Mouse (Mus musculus) hindbrain, embryonic 14.5 days (tissue): ENCODE data around the gene Efcab12. TPM values are rescaled to one million over a fixed set of nuclear protein-coding genes. Genes with fewer than 3 reads are reported as not detected.

Experiments
- ATAC-seq: fragments of 200-750 bp; cut with Nextera tagmentation; 2 replicates; pipeline ENCODE4 v1.8.0; 2017; ENCODE audit warnings: moderate number of reproducible peaks, mild to moderate bottlenecking, moderate TSS enrichment, moderate library complexity; ENCODE audit not compliant: low FRiP score
- DNase-seq: peaks from one replicate; pipeline ENCODE4 v3.0.0-alpha.2; 2015; ENCODE audit warnings: low spot score
- H3K27ac ChIP-seq: fragments of 300-500 bp; sonication (generic); 2 replicates; pipeline ENCODE4 v1.5.1; 2014; ENCODE audit warnings: mild to moderate bottlenecking, moderate library complexity
- H3K27me3 ChIP-seq: fragments of 300-500 bp; sonication (generic); 2 replicates; pipeline ENCODE4 v1.6.1; 2014; ENCODE audit warnings: mild to moderate bottlenecking, low read length, mixed read lengths; ENCODE audit not compliant: control insufficient read depth, insufficient read depth
- H3K36me3 ChIP-seq: fragments of 300-500 bp; sonication (generic); replicated peaks from 2 replicates; pipeline ENCODE4 v1.6.1; 2014; ENCODE audit not compliant: control insufficient read depth, insufficient read depth
- H3K4me1 ChIP-seq: fragments of 300-500 bp; sonication (generic); replicated peaks from 2 replicates; pipeline ENCODE4 v1.6.1; 2014; ENCODE audit warnings: antibody characterized with exemption, low read length, mixed read lengths; ENCODE audit not compliant: control insufficient read depth, insufficient read depth
- H3K4me2 ChIP-seq: fragments of 300-500 bp; sonication (generic); replicated peaks from 2 replicates; pipeline ENCODE4 v1.6.1; 2014; ENCODE audit warnings: mild to moderate bottlenecking, moderate library complexity
- H3K4me3 ChIP-seq: fragments of 300-500 bp; sonication (generic); replicated peaks from 2 replicates; pipeline ENCODE4 v1.5.1; 2014; ENCODE audit warnings: mild to moderate bottlenecking, low read length
- H3K9ac ChIP-seq: fragments of 300-500 bp; sonication (generic); 2 replicates; pipeline ENCODE4 v1.6.1; 2014
- H3K9me3 ChIP-seq: fragments of 300-500 bp; sonication (generic); 2 replicates; pipeline ENCODE4 v1.6.1; 2016; ENCODE audit warnings: low read length; ENCODE audit not compliant: control insufficient read depth
- WGBS: fragments of 180-500 bp; shearing (Covaris S2); extraction: QIAGEN DNeasy Blood & Tissue Kit; methylation state at CpG from one replicate; pipeline ENCODE4 v1.1.7; 2014; 5-methylcytosine and 5-hydroxymethylcytosine counted together
- polyA plus RNA-seq: library from polyadenylated mRNA; unstranded; fragments of >200 nt; fragmentation: Nextera tagmentation; extraction: Ambion mirVana; gene quantifications from 2 replicates; pipeline ENCODE4 v1.2.1, GENCODE M21; 2014

The Efcab12 gene
- polyA plus RNA-seq, 1 experiment from 2014 or later, result 3.1 TPM

DNA sequence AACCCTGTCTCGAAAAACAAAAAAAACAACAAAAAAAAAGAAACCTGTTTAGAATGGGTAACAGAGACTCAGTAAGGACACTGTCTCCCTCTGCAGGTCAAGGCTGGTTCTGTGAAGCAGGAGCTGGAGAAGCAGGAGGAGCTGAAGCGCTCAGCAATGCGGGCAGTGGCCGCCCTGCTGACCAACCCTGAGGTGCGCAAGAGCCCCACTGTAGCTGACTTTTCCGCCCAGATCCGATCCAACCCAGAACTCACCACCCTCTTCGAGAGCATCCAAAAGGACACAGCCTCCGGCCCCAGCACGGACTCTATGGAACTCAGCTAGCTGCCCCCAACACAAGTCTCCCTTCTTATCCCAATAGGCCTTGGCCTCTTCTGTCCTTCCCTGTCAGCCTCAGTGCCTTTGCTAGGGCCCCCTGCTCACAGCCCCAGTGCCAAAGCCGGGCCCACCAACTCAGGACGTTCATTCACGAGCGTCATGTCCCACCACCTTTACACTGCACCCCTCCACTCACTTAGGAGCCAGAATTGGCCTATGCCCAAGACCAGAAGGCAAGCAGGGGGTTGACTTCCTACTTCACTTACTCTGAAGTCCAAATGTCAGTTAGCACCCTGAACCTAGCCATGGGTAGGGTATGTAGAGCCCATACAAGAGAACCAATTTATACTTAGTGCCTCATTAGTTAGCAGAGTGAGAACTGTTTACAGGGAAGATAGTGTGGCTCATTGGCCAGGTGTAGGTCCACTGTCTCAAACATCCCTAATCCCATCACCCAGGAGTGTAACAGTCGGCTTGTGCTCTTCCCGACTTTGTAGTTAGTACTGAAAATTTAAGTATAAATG is 34.5 kb downstream of the Efcab12 start:
- H3K4me1 ChIP-seq, result peaks cover 21% of the 10 kb centered on the region
- H3K9ac ChIP-seq, result no peak overlapping the region
- no peak; the same call in 1 of the 2 replicates for ATAC-seq
- no peak overlapping the region for H3K4me2 ChIP-seq
- WGBS, result 45% methylated on average over 16 of the region's 16 CpGs
- peak; percentile 69 for DNase-seq
- no peak overlapping the region for H3K4me3 ChIP-seq
- H3K36me3 ChIP-seq, result peaks cover 86% of the 10 kb centered on the region
- H3K27ac ChIP-seq, result no peak overlapping the region
- no peaks in the 10 kb centered on the region for H3K27me3 ChIP-seq
- H3K9me3 ChIP-seq, result no peaks in the 10 kb centered on the region

- peaks cover 13% of the 10 kb centered on the region for H3K4me1 ChIP-seq
- no peak overlapping the region for H3K4me2 ChIP-seq
- H3K36me3 ChIP-seq, result peaks cover 100% of the 10 kb centered on the region
- DNase-seq (no peak), ATAC-seq (no peak)
- no peak overlapping the region for H3K4me3 ChIP-seq
- H3K27ac ChIP-seq, result no peak overlapping the region
- H3K27me3 ChIP-seq, result no peaks in the 10 kb centered on the region
- WGBS, result 93% methylated on average over 3 of the region's 3 CpGs
- H3K9me3 ChIP-seq, result no peaks in the 10 kb centered on the region
- H3K9ac ChIP-seq, result no peak overlapping the region
Measured at GRCm38 (mm10) chr6:115801811-115802210, 36.4 kb downstream of the Efcab12 start.

- H3K27me3 ChIP-seq, result no peaks in the 10 kb centered on the region
- H3K36me3 ChIP-seq, result peaks cover 96% of the 10 kb centered on the region
- H3K9ac ChIP-seq, result no peak overlapping the region
- WGBS, result 87% methylated on average over 21 of the region's 21 CpGs
- no peak overlapping the region for H3K27ac ChIP-seq
- H3K4me3 ChIP-seq, result no peak overlapping the region
- H3K4me2 ChIP-seq, result no peak overlapping the region
- no peaks in the 10 kb centered on the region for H3K9me3 ChIP-seq
- DNase-seq, result no peak
- H3K4me1 ChIP-seq, result no peaks in the 10 kb centered on the region
- ATAC-seq, result no peak
Measured at GRCm38 (mm10) chr6:115792691-115793215, 45.5 kb downstream of the Efcab12 start.

DNA sequence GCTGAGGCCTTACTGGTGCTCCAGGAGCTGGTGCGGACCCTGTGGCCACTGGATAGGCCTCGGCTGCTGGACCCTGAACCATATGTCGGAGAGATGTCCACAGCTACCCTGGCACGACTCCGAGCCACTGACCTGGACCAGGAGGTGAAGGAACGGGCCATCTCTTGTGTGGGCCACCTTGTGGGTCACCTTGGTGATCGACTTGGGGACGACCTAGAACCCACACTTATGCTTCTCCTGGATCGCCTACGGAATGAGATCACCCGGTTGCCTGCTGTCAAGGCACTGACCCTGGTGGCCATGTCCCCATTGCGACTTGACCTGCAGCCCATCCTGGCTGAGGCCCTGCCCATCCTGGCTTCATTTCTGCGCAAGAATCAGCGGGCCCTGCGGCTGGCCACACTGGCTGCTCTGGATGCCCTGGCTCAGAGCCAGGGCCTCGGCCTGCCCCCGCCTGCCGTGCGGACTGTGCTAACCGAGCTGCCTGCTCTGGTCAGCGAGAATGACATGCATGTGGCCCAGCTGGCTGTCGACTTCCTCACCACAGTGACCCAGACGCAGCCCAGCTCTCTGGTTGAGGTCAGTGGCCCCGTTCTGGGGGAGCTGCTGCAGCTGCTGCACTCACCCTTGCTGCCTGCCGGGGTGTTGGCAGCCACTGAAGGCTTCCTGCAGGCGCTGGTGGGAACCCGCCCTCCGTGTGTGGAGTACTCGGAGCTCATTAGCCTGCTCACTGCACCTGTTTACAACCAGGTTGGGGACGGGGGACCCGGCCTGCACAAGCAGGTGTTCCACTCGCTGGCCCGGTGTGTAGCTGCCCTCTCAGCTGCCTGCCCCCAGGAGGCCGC is 46.1 kb downstream of the Efcab12 start:
- no peak overlapping the region for H3K27ac ChIP-seq
- no peaks in the 10 kb centered on the region for H3K4me1 ChIP-seq
- H3K4me2 ChIP-seq, result no peak overlapping the region
- no peak overlapping the region for H3K9ac ChIP-seq
- H3K9me3 ChIP-seq, result no peaks in the 10 kb centered on the region
- WGBS, result 86% methylated on average over 34 of the region's 34 CpGs
- H3K36me3 ChIP-seq, result peaks cover 95% of the 10 kb centered on the region
- ATAC-seq (no peak), DNase-seq (no peak)
- no peak overlapping the region for H3K4me3 ChIP-seq
- H3K27me3 ChIP-seq, result no peaks in the 10 kb centered on the region

DNA sequence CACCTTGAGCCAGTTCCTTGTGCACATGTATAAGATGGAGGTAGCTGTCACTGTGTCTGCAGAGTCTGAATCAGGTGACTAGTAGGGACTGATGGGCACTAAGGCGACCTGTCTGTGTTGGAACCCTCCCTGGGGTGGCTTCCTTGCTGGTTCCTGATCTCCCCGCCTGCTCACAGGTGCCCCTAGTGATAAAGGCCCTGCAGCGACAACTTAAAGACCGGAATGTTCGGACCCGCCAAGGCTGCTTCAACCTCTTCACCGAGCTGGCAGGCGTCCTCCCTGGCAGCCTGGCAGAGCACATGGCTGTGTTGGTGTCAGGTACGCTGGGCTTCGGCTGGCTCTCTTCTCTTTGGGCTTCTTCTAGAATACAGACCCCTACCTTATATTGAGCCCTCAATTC is 47.2 kb downstream of the Efcab12 start:
- Histone ChIP-seq H3K27ac (no peak overlapping the region), H3K4me2 (no peak overlapping the region), H3K27me3 (no peaks in the 10 kb centered on the region), H3K36me3 (peaks cover 95% of the 10 kb centered on the region), H3K4me3 (no peak overlapping the region), H3K9ac (no peak overlapping the region), H3K9me3 (no peaks in the 10 kb centered on the region), H3K4me1 (no peaks in the 10 kb centered on the region)
- ATAC-seq (no peak), DNase-seq (no peak)
- 91% methylated on average over 10 of the region's 10 CpGs for WGBS

- Histone ChIP-seq H3K27me3 (no peaks in the 10 kb centered on the region), H3K27ac (no peak overlapping the region), H3K36me3 (peaks cover 73% of the 10 kb centered on the region), H3K9ac (no peak overlapping the region), H3K4me3 (no peak overlapping the region), H3K4me1 (no peaks in the 10 kb centered on the region), H3K9me3 (no peaks in the 10 kb centered on the region), H3K4me2 (no peak overlapping the region)
- DNase-seq (no peak), ATAC-seq (no peak)
- 96% methylated on average over 3 of the region's 3 CpGs for WGBS
Measured at GRCm38 (mm10) chr6:115782781-115783180, 55.4 kb downstream of the Efcab12 start.

DNA sequence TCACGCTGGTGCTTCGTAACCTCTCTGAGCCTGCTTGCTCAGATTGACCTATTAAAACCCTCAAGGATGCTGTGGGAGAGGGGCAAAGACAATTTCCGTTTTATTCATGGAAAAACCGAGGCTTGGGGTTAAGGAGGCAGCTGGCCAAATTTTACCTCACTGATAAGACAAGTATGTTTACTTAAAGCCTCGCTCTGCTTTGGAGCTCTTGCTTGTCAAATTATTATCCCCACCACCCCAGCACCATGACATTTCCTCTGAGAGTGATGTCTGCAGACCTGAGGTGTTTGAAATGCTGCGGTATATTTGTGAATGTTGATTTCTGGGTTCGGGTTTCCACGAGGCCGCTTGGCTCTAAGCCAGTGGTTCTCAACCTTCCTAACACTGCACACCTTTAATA is 61.8 kb downstream of the Efcab12 start:
- Histone ChIP-seq H3K36me3 (peaks cover 10% of the 10 kb centered on the region), H3K4me1 (peaks cover 22% of the 10 kb centered on the region), H3K9ac (0 out of 2 replicates have a peak overlapping the region, but pooled peaks have one; percentile 93), H3K9me3 (no peaks in the 10 kb centered on the region), H3K27ac (no peak overlapping the region), H3K27me3 (no peaks in the 10 kb centered on the region), H3K4me2 (peak overlapping the region; percentile 88), H3K4me3 (peak overlapping the region; percentile 90; the same call in 1 of the 2 replicates)
- ATAC-seq, result no peak
- 71% methylated on average over 9 of the region's 9 CpGs for WGBS
- no peak for DNase-seq

DNA sequence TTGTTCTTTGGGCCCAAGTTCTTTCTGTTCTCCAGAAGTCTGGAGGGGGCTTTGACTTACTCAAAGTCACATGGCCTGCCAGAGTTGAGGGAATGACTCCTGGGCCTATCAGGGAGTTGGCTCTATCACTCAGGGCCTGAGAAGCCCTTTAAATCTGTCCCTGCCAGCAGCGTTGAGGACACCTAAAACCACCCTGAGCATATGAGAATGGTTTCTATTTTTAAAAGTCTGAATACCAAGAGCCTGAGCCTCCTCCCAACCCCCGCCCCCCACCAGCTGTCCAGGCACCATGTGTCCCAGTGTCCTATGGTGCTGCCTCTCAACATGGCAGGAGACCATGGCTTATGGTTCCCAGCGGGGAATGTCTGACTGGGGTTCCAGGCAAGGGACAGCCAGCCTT is 62.4 kb downstream of the Efcab12 start:
- DNase-seq (no peak), ATAC-seq (no peak)
- Histone ChIP-seq H3K9me3 (no peaks in the 10 kb centered on the region), H3K27ac (no peak overlapping the region), H3K4me1 (peaks cover 22% of the 10 kb centered on the region), H3K4me3 (peak overlapping the region; percentile 90), H3K36me3 (peaks cover 5% of the 10 kb centered on the region), H3K9ac (peak overlapping the region; percentile 93; the same call in 1 of the 2 replicates), H3K27me3 (no peaks in the 10 kb centered on the region), H3K4me2 (peak overlapping the region; percentile 88)
- 48% methylated on average over 3 of the region's 3 CpGs for WGBS

GRCm38 (mm10) chr6:115774501-115774921 is 63.7 kb downstream of the Efcab12 start, which contains the start of gene Cand2:
TSS of gene Cand2 (plus strand) at chr6:115774538.
- ATAC-seq, result peak; percentile 83

More at GRCm38 (mm10) chr6:115774501-115774921, 63.7 kb downstream of the Efcab12 start, which contains the start of gene Cand2:
- Histone ChIP-seq H3K9me3 (no peaks in the 10 kb centered on the region), H3K4me3 (peak within 1 kb of the TSS; percentile 90), H3K4me2 (peak within 1 kb of the TSS; percentile 88), H3K27me3 (no peaks in the 10 kb centered on the region), H3K36me3 (no peaks in the 10 kb centered on the region), H3K9ac (peak within 1 kb of the TSS; percentile 93), H3K4me1 (peaks cover 22% of the 10 kb centered on the region), H3K27ac (peak within 1 kb of the TSS; percentile 84)
- peak; percentile 71 for DNase-seq
- WGBS, result 1% methylated on average over 24 of the region's 28 CpGs
